Mouse (Mus musculus) bone marrow macrophage, adult 2 months (primary cell): Measurements from ENCODE around the gene Ascc2.

Experiments
- CTCF ChIP-seq: IDR thresholded peaks from 2 replicates; pipeline ENCODE4 v1.5.1; 2012; ENCODE audit warnings: low read depth, mild to moderate bottlenecking, low read length, moderate library complexity
- POLR2A ChIP-seq: IDR thresholded peaks from 2 replicates; pipeline ENCODE4 v1.6.1; 2012; ENCODE audit warnings: mild to moderate bottlenecking, low read depth, low read length, borderline replicate concordance

DNA sequence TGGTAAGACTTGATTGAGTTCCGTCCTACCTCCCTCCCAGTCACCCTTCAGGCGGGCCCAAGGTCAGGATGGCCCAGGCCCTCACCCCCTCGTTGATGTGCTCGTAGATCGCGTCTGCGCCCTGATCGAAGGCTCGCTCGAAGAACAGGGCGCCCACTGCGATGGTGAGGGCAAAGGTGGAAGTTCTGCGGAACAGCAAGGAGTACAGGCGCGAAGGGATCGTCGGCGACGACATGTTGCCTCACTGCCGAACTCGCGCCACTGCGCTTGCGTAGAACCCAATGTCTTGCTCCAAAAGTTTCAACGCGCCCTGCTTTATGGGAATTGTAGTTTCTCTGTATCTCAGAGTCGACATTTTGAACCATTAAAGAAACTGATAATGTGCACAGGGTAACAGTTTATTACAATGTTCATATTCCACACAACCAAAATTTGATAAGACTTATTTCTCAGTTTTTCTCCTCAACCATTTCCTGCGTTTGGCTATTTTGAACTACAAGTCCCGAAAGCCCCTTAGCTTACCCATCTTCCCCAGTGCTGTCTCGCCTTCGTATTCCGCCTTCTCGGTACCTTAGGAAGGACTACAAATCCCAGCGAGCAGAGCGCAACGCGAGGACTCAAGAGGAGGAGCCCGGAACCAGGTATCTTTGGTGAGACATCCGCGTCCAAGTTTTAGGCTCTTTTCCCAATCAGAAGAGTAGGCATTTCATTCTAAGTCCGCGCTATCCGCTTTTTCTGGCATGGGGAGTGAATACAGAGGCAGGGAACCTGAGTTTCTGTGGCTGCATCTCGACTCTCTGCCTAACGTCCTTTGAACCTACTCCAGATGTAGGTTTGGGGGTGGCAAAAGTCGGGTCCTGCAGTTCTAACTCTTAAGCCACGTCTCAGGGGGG is 66.8 kb downstream of the Ascc2 start, which contains the start of the genes Uqcr10 and Zmat5:
- TF ChIP-seq POLR2A (0 out of 2 replicates have a peak, but pooled peaks have one; percentile 33), CTCF (no peak)
